Mouse (Mus musculus): ENCODE measurements around the gene Dcps.

GRCm38 (mm10) chr9:35105884-35106880 lies 69.7 kb downstream of the Dcps start:
- no peak for TF ChIP-seq CTCF (IDR thresholded peaks at IDR 0.05; ENCODE audit: low read depth)
- peak; percentile 33; the same call in 1 of the 2 replicates for TF ChIP-seq EP300 (IDR thresholded peaks at IDR 0.05; ENCODE audit: low read depth)
